Mouse (Mus musculus) left cerebral cortex, adult 2 months (tissue): ENCODE measurements around the gene Agbl4. TPM values are rescaled to one million over a fixed set of nuclear protein-coding genes. Genes with fewer than 3 reads are reported as not detected.
A peak's percentile ranks its signal among the peaks of the same experiment; 100 is the strongest.

Source experiments
- DNase-seq, 2 experiments: peaks; one replicate each; pipeline ENCODE4 v3.0.0; 2021 to 2022; ENCODE audit warnings: low spot score in 2 of 2, mixed read lengths in 1 of 2; ENCODE audit errors: extremely low spot score in 1 of 2
- H3K27ac ChIP-seq: fragments of 200-600 bp; 2 replicates; pipeline ENCODE4 v1.8.1; 2022
- H3K4me3 ChIP-seq: fragments of 200-600 bp; 2 replicates; pipeline ENCODE4 v1.8.1; 2022
- CTCF ChIP-seq: fragments of 200-600 bp; IDR thresholded peaks from 2 replicates; pipeline ENCODE4 v1.8.1; 2022; ENCODE audit warnings: antibody characterized with exemption, mild to moderate bottlenecking, moderate library complexity
- intact Hi-C: fragments of 180-260 bp; cut with DNase I; formaldehyde crosslinking; loops from one replicate; pipeline ENCODE4 v1.15.1; 2025
- total RNA-seq, 2 experiments: library from RNA; stranded (reverse); gene quantifications; 2 replicates each; pipeline ENCODE4 v1.2.3; 2021

Agbl4 gene
- total RNA-seq, 2 experiments from 2014 or later, result 18.6 to 23.6 TPM

GRCm38 (mm10) chr4:111626118-111626830, 1228.8 kb downstream of the Agbl4 start:
- no peak overlapping the region for H3K4me3 ChIP-seq
- TF ChIP-seq CTCF, result peak; percentile 95
- DNase-seq, result peak; percentile 82 to 86
- H3K27ac ChIP-seq, result no peak overlapping the region
- intact Hi-C loops, result loop anchor here (1.0 to 5.0 kb wide), 4 partner anchors 130 to 1599 kb away; no protein-coding TSS in a partner anchor

GRCm38 (mm10) chr4:111632615-111633014, 1235.2 kb downstream of the Agbl4 start:
- intact Hi-C loops, result no loop called here
- TF ChIP-seq CTCF, result no peak
- no peak for DNase-seq
- Histone ChIP-seq H3K27ac (no peak overlapping the region), H3K4me3 (no peak overlapping the region)

GRCm38 (mm10) chr4:111635538-111636124, 1238.2 kb downstream of the Agbl4 start:
- Histone ChIP-seq H3K4me3 (no peak overlapping the region), H3K27ac (no peak overlapping the region)
- no peak for DNase-seq
- no peak for TF ChIP-seq CTCF
- intact Hi-C loops, result no loop called here

GRCm38 (mm10) chr4:111638948-111639708, 1241.7 kb downstream of the Agbl4 start:
- no peak for TF ChIP-seq CTCF
- no peak overlapping the region for H3K27ac ChIP-seq

GRCm38 (mm10) chr4:111645117-111645830, 1247.8 kb downstream of the Agbl4 start:
- H3K4me3 ChIP-seq, result no peak overlapping the region
- no peak overlapping the region for H3K27ac ChIP-seq
- TF ChIP-seq CTCF, result no peak
- DNase-seq, result no peak
- intact Hi-C loops, result loop anchor here (5.0 to 10.0 kb wide), 3 partner anchors 1320 to 1618 kb away; no protein-coding TSS in a partner anchor

More at GRCm38 (mm10) chr4:111638948-111639708, 1241.7 kb downstream of the Agbl4 start:
- intact Hi-C loops, result no loop called here
- no peak overlapping the region for H3K4me3 ChIP-seq
- no peak for DNase-seq

GRCm38 (mm10) chr4:111645831-111646166, 1248.3 kb downstream of the Agbl4 start:
- no peak overlapping the region for H3K4me3 ChIP-seq
- H3K27ac ChIP-seq, result no peak overlapping the region
- intact Hi-C loops, result loop anchor here (5.0 to 10.0 kb wide), 3 partner anchors 1321 to 1618 kb away; no protein-coding TSS in a partner anchor
- DNase-seq, result peak; percentile 28 to 29
- TF ChIP-seq CTCF, result peak; percentile 61

- TF ChIP-seq CTCF, result no peak
- no peak for DNase-seq
- Histone ChIP-seq H3K27ac (no peak overlapping the region), H3K4me3 (no peak overlapping the region)
- intact Hi-C loops, result no loop called here
Observed at GRCm38 (mm10) chr4:111653451-111653850, 1256.0 kb downstream of the Agbl4 start.

- intact Hi-C loops, result no loop called here
- DNase-seq, result no peak
- H3K4me3 ChIP-seq, result no peak overlapping the region
- no peak for TF ChIP-seq CTCF
- H3K27ac ChIP-seq, result no peak overlapping the region
Observed at GRCm38 (mm10) chr4:111663730-111664129, 1266.3 kb downstream of the Agbl4 start.

- intact Hi-C loops, result no loop called here
- H3K27ac ChIP-seq, result no peak overlapping the region
- H3K4me3 ChIP-seq, result no peak overlapping the region
- DNase-seq, result peak in 1 of 2 experiments; percentile 24
- no peak for TF ChIP-seq CTCF
Observed at GRCm38 (mm10) chr4:111664146-111664545, 1266.7 kb downstream of the Agbl4 start.

GRCm38 (mm10) chr4:111666713-111667112, 1269.3 kb downstream of the Agbl4 start:
- DNase-seq, result no peak
- intact Hi-C loops, result no loop called here
- no peak for TF ChIP-seq CTCF

GRCm38 (mm10) chr4:111669369-111669768, 1271.9 kb downstream of the Agbl4 start:
- TF ChIP-seq CTCF, result no peak

More at GRCm38 (mm10) chr4:111666713-111667112, 1269.3 kb downstream of the Agbl4 start:
- Histone ChIP-seq H3K27ac (no peak overlapping the region), H3K4me3 (no peak overlapping the region)

More at GRCm38 (mm10) chr4:111669369-111669768, 1271.9 kb downstream of the Agbl4 start:
- no peak for DNase-seq
- Histone ChIP-seq H3K4me3 (no peak overlapping the region), H3K27ac (no peak overlapping the region)
- intact Hi-C loops, result no loop called here
